Mouse (Mus musculus) 3134 (cell line): ENCODE data around the gene Dhrs7.
"Not testable (repeated sequence)": the region's sequence is repeated elsewhere in the genome, so short reads cannot be mapped to it uniquely, and the experiment has no call there.

Experiments
- DNase-seq: peaks from one replicate; pipeline ENCODE4 v3.0.0-alpha.2; 2011; ENCODE audit warnings: low spot score; ENCODE audit not compliant: insufficient read length; ENCODE audit errors: extremely low read depth

The Dhrs7 gene

GRCm38 (mm10) chr12:72664735-72665337 lies at the start of gene Dhrs7:
Gene Dhrs7, minus strand, starts transcription at chr12:72664909.
- DNase-seq = peak; percentile 97

- no peak for DNase-seq
Measured at GRCm38 (mm10) chr12:72709981-72710380, 45.3 kb upstream of the Dhrs7 start.

GRCm38 (mm10) chr12:72704068-72704467 lies 39.4 kb upstream of the Dhrs7 start:
- no peak for DNase-seq

GRCm38 (mm10) chr12:72700013-72700412 lies 35.3 kb upstream of the Dhrs7 start:
- DNase-seq = no peak

- DNase-seq = peak; percentile 36
Measured at GRCm38 (mm10) chr12:72694901-72695463, 30.3 kb upstream of the Dhrs7 start.

- DNase-seq = peak; percentile 27
Measured at GRCm38 (mm10) chr12:72694438-72694837, 29.7 kb upstream of the Dhrs7 start.

GRCm38 (mm10) chr12:72693895-72694294 lies 29.2 kb upstream of the Dhrs7 start:
- peak; percentile 12 for DNase-seq

- not testable (repeated sequence) for DNase-seq
Measured at GRCm38 (mm10) chr12:72688281-72688680, 23.6 kb upstream of the Dhrs7 start.

GRCm38 (mm10) chr12:72687741-72688140 lies 23.0 kb upstream of the Dhrs7 start:
- not testable (repeated sequence) for DNase-seq

GRCm38 (mm10) chr12:72686566-72686965 lies 21.9 kb upstream of the Dhrs7 start:
- not testable (repeated sequence) for DNase-seq

- DNase-seq = no peak
Measured at GRCm38 (mm10) chr12:72683612-72684011, 18.9 kb upstream of the Dhrs7 start.

- no peak for DNase-seq
Measured at GRCm38 (mm10) chr12:72682511-72683282, 18.0 kb upstream of the Dhrs7 start.

GRCm38 (mm10) chr12:72681919-72682318 lies 17.2 kb upstream of the Dhrs7 start:
- DNase-seq = no peak

- no peak for DNase-seq
Measured at GRCm38 (mm10) chr12:72679635-72680034, 14.9 kb upstream of the Dhrs7 start.

GRCm38 (mm10) chr12:72674820-72675219 lies 10.1 kb upstream of the Dhrs7 start:
- peak; percentile 76 for DNase-seq

GRCm38 (mm10) chr12:72674079-72674797 lies 9.5 kb upstream of the Dhrs7 start:
- no peak for DNase-seq

GRCm38 (mm10) chr12:72671516-72672135 lies 6.9 kb upstream of the Dhrs7 start:
- DNase-seq = no peak

GRCm38 (mm10) chr12:72670921-72671320 lies 6.2 kb upstream of the Dhrs7 start:
- no peak for DNase-seq

- DNase-seq = no peak
Measured at GRCm38 (mm10) chr12:72667868-72668469, 3.3 kb upstream of the Dhrs7 start.

- no peak for DNase-seq
Measured at GRCm38 (mm10) chr12:72666015-72666414, 1.3 kb upstream of the Dhrs7 start.
